Mouse (Mus musculus): ENCODE results near the gene Scfd1. TPM values are rescaled to one million over a fixed set of nuclear protein-coding genes. Genes with fewer than 3 reads are reported as not detected.

Scfd1 gene
- 173 TPM for polyA plus RNA-seq (2014; fragmentation: Illumina TruSeq; extraction: RNeasy Lipid Tissue Mini Kit (QIAGEN cat#74804))

GRCm38 (mm10) chr12:51377003-51377887 is at the start of gene Scfd1:
Gene Scfd1 (plus strand): TSS chr12:51377510.

GRCm38 (mm10) chr12:51347988-51348697 is 29.2 kb upstream of the Scfd1 start, which contains the start of gene G2e3:
Gene G2e3 (plus strand): TSS chr12:51348061.

Other genes with a start within 250 kb of the Scfd1 start
- gene G2e3, start 29.4 kb upstream of the Scfd1 start, polyA plus RNA-seq (2014; fragmentation: Illumina TruSeq; extraction: RNeasy Lipid Tissue Mini Kit (QIAGEN cat#74804)): 80.7 TPM
- 21.1 TPM for gene Coch, start 215.8 kb downstream of the Scfd1 start, polyA plus RNA-seq (2014; fragmentation: Illumina TruSeq; extraction: RNeasy Lipid Tissue Mini Kit (QIAGEN cat#74804))